Mouse (Mus musculus) CH12.LX (cell line): ENCODE results near the gene Gm15262.

Experiments
- CTCF ChIP-seq, 2 experiments: IDR thresholded peaks in 1 of 2; conservative IDR thresholded peaks in 1 of 2; 2 replicates each; pipeline ENCODE4 v1.5.1; 2011 to 2012; ENCODE audit warnings: low read depth in 2 of 2, low read length in 2 of 2, improper control_type of control experiment in 1 of 2, inconsistent platforms in 1 of 2, mild to moderate bottlenecking in 1 of 2, moderate library complexity in 1 of 2
- EP300 ChIP-seq: IDR thresholded peaks from 2 replicates; pipeline ENCODE4 v1.6.1; 2011; ENCODE audit warnings: low read length, improper control_type of control experiment
- KAT2A ChIP-seq: IDR thresholded peaks from 2 replicates; pipeline ENCODE4 v1.6.1; 2012; ENCODE audit warnings: low read length, improper control_type of control experiment, inconsistent platforms; ENCODE audit not compliant: insufficient replicate concordance

DNA sequence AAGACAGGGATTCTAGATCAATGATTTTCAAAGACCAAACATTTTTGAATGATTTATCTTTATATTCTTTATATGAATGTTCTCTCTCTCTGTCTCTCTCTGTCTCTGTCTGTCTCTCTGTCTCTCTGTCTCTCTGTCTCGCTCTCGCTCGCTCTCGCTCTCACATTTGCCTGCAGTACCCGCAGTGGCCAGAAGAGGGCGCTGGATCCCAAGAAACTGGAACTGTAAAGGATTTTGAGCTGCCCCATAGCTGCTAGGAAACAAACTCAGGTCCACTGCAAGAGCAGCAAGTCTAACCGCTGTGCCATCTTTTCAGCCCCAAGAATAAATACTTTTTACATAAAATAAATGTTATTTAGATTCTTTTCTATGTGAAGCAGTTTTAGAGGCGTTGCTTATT lies 98.5 kb downstream of the Gm15262 start:
- no peak for TF ChIP-seq KAT2A
- TF ChIP-seq EP300: no peak
- peak in 1 of 2 experiments; percentile 62; a peak in 3 of 4 replicates for TF ChIP-seq CTCF (conservative IDR thresholded peaks at IDR 0.05 in 1 of 2, IDR thresholded peaks at IDR 0.05 in 1 of 2; ENCODE audit: low read depth in 2 of 2, low read length in 2 of 2)
